Mouse (Mus musculus) liver, adult 2 months (tissue): ENCODE data around the gene Zbtb42.

Experiments used
- CTCF ChIP-seq: fragments of 200-500 bp; IDR thresholded peaks from 2 replicates; pipeline ENCODE4 v1.5.1; 2011; ENCODE audit warnings: low read depth, low read length, control low read depth
- POLR2A ChIP-seq: fragments of 200-500 bp; IDR thresholded peaks from 2 replicates; pipeline ENCODE4 v1.6.1; 2011; ENCODE audit warnings: low read length, control low read depth; ENCODE audit not compliant: insufficient read depth; ENCODE audit errors: extremely low read depth

GRCm38 (mm10) chr12:112651778-112652439, 26.7 kb upstream of the Zbtb42 start:
- TF ChIP-seq CTCF (no peak), POLR2A (no peak)
